8 mouse cellular contexts compared by ENCODE assay signal in genomic region chr19:15923426-15923825, GRCm38 (mm10). TPM values are rescaled to one million over a fixed set of nuclear protein-coding genes. Genes with fewer than 3 reads are reported as not detected.
DNase-seq lines count a peak whose midpoint lies in the region; ATAC-seq and TF ChIP-seq lines count a peak whose summit lies in the region.

No protein-coding gene starts in this region.

- H3K4me2 ChIP-seq in heart, embryonic 12.5 days: peak overlapping the region; percentile 97

- peak; percentile 71 for DNase-seq in 416B (ENCODE audit: low read depth)
- peak; percentile 44 for DNase-seq in kidney, postnatal 14 days
- peak; percentile 44 for DNase-seq in lung, postnatal 14 days
- peak; percentile 27 for DNase-seq in retina, postnatal 1 day
- no peak for DNase-seq in right cerebral cortex, postnatal 36 days (ENCODE audit: low spot score in 2 of 2)

- no peak for TF ChIP-seq POLR2A in cortical plate, adult 2 months (IDR thresholded peaks at IDR 0.05; ENCODE audit: extremely low read depth, insufficient read depth, low read length)

- no peak; the same call in 1 of the 2 replicates for ATAC-seq in heart, embryonic 12.5 days (ENCODE audit: insufficient number of reproducible peaks, low FRiP score)

- peaks cover 4% of the 10 kb centered on the region; the same call in 1 of the 2 replicates for H3K9me3 ChIP-seq in E14TG2a.4 (ENCODE audit: low read length)
- H3K9me3 ChIP-seq in heart, embryonic 12.5 days (replicated peaks): no peaks in the 10 kb centered on the region

- H3K27me3 ChIP-seq in E14TG2a.4 (ENCODE audit: insufficient read depth, low read length): no peaks in the 10 kb centered on the region
- no peaks in the 10 kb centered on the region for H3K27me3 ChIP-seq in heart, embryonic 12.5 days (replicated peaks)

- peak overlapping the region; percentile 44 for H3K27ac ChIP-seq in cortical plate, adult 2 months (ENCODE audit: insufficient read depth, low read length)
- H3K27ac ChIP-seq in heart, embryonic 12.5 days (ENCODE audit: poor library complexity, severe bottlenecking): no peak overlapping the region

- H3K36me3 ChIP-seq in E14TG2a.4 (ENCODE audit: insufficient read depth, low read length): peaks cover 37% of the 10 kb centered on the region
- peaks cover 10% of the 10 kb centered on the region for H3K36me3 ChIP-seq in heart, embryonic 12.5 days

- 0 out of 2 replicates have a peak overlapping the region, but pooled peaks have one; percentile 75 for H3K9ac ChIP-seq in heart, embryonic 12.5 days

- 17% methylated on average over 9 of the region's 9 CpGs for WGBS in heart, embryonic 12.5 days

- TF ChIP-seq CTCF in E14TG2a.4 (conservative IDR thresholded peaks at IDR 0.05; ENCODE audit: low read length): no peak
- TF ChIP-seq CTCF in cortical plate, adult 2 months (IDR thresholded peaks at IDR 0.05; ENCODE audit: extremely low read depth, insufficient read depth, low read length): no peak

- peak overlapping the region; percentile 89 for H3K4me3 ChIP-seq in E14TG2a.4 (replicated peaks; ENCODE audit: low read length)
- peak overlapping the region; percentile 43 for H3K4me3 ChIP-seq in cortical plate, adult 2 months (ENCODE audit: insufficient read depth, low read length)
- H3K4me3 ChIP-seq in heart, embryonic 12.5 days: peak overlapping the region; percentile 68

- H3K4me1 ChIP-seq in E14TG2a.4 (replicated peaks; ENCODE audit: low read depth, low read length): peaks cover 51% of the 10 kb centered on the region
- no peaks in the 10 kb centered on the region for H3K4me1 ChIP-seq in cortical plate, adult 2 months (ENCODE audit: control insufficient read depth, insufficient read depth, low read length)
- H3K4me1 ChIP-seq in heart, embryonic 12.5 days (replicated peaks): peaks cover 22% of the 10 kb centered on the region

RNA-seq across cellular contexts. Expression of gene Psat1, which starts 23.7 kb away (rescaled TPM):
- polyA plus RNA-seq in cortical plate, adult 2 months (2012; rRNA removed): 114 and 125 TPM in 2 replicates
- 49.8 and 53.0 TPM in 2 replicates for polyA plus RNA-seq in heart, embryonic 12.5 days (2016; fragmentation: Nextera tagmentation; extraction: Ambion mirVana)

Comparison
In these comparisons a context has a peak if more than half of its experiments do, and no peak if none do; other contexts are left out.
1. DNase-seq: peak in 416B (single experiment), kidney, postnatal 14 days (single experiment), lung, postnatal 14 days (single experiment) and retina, postnatal 1 day (single experiment); none in right cerebral cortex, postnatal 36 days (0 of 2).
2. Peak in every context shown above with its lines, with median percentiles within 50 percentile points of each other: H3K4me3 ChIP-seq.